Mouse (Mus musculus): ENCODE data around the gene Trim8. TPM values are rescaled to one million over a fixed set of nuclear protein-coding genes. Genes with fewer than 3 reads are reported as not detected.
A peak's percentile ranks its signal among the peaks of the same experiment; 100 is the strongest.

Gene Trim8
- 10 to 100 TPM; 37.9 to 41.6 TPM for total RNA-seq (2021)
- long read RNA-seq, experiment 1, transcript Trim8-201 (6 exons, 3,580 nt): major isoform, 42 of 52 reads
- long read RNA-seq, experiment 1, partial matches to known transcripts: 0 of 52 reads
- long read RNA-seq, experiment 1, other reads (novel, unspliced or antisense): 10 of 52 reads
- long read RNA-seq, experiment 2, transcript Trim8-201 (6 exons, 3,580 nt): major isoform, 50 of 58 reads
- long read RNA-seq, experiment 2, partial matches to known transcripts: 5 of 58 reads
- long read RNA-seq, experiment 2, other reads (novel, unspliced or antisense): 3 of 58 reads

- peak; percentile 90 for DNase-seq
These were observed at the start of gene Trim8 for GRCm38 (mm10) chr19:46501401-46502068. Gene Trim8 (plus strand): TSS chr19:46501702.

- peak; percentile 69 for DNase-seq
These were observed 49.3 kb upstream of the Trim8 start for GRCm38 (mm10) chr19:46452052-46452827.

- DNase-seq: no peak
These were observed 48.6 kb upstream of the Trim8 start for GRCm38 (mm10) chr19:46452916-46453315.

- DNase-seq: no peak
These were observed 47.2 kb upstream of the Trim8 start for GRCm38 (mm10) chr19:46454126-46454880.

GRCm38 (mm10) chr19:46455032-46455431 is 46.5 kb upstream of the Trim8 start:
- peak; percentile 65 for DNase-seq

- no peak for DNase-seq
These were observed 45.9 kb upstream of the Trim8 start for GRCm38 (mm10) chr19:46455556-46455955.

- DNase-seq: no peak
These were observed 45.3 kb upstream of the Trim8 start for GRCm38 (mm10) chr19:46456018-46456735.

- DNase-seq: no peak
These were observed 43.7 kb upstream of the Trim8 start for GRCm38 (mm10) chr19:46457798-46458197.

GRCm38 (mm10) chr19:46459256-46459655 is 42.2 kb upstream of the Trim8 start:
- DNase-seq: peak; percentile 66

GRCm38 (mm10) chr19:46459889-46460288 is 41.6 kb upstream of the Trim8 start:
- DNase-seq: peak; percentile 68

GRCm38 (mm10) chr19:46462574-46462973 is 38.9 kb upstream of the Trim8 start:
- DNase-seq: no peak

- DNase-seq: no peak
These were observed 38.1 kb upstream of the Trim8 start for GRCm38 (mm10) chr19:46463446-46463845.

GRCm38 (mm10) chr19:46466160-46466559 is 35.3 kb upstream of the Trim8 start:
- DNase-seq: no peak

GRCm38 (mm10) chr19:46467051-46467503 is 34.4 kb upstream of the Trim8 start:
- DNase-seq: no peak

GRCm38 (mm10) chr19:46470364-46471240 is 30.9 kb upstream of the Trim8 start:
- DNase-seq: no peak

- DNase-seq: peak; percentile 59
These were observed 30.0 kb upstream of the Trim8 start for GRCm38 (mm10) chr19:46471324-46472093.

GRCm38 (mm10) chr19:46477432-46477845 is 24.1 kb upstream of the Trim8 start:
- no peak for DNase-seq

- peak; percentile 70 for DNase-seq
These were observed 23.3 kb upstream of the Trim8 start for GRCm38 (mm10) chr19:46478242-46478641.

GRCm38 (mm10) chr19:46478826-46479225 is 22.7 kb upstream of the Trim8 start:
- peak; percentile 63 for DNase-seq
